Mouse (Mus musculus): ENCODE data around the gene Kif2b. TPM values are rescaled to one million over a fixed set of nuclear protein-coding genes. Genes with fewer than 3 reads are reported as not detected.

The Kif2b gene
- not detected in 2 replicates for polyA plus RNA-seq (2015; fragmentation: Nextera tagmentation; extraction: Ambion mirVana)

GRCm38 (mm10) chr11:91577317-91577716 lies at the start of gene Kif2b:
Gene Kif2b, minus strand, starts transcription at chr11:91577558.

Measured in neural tube, postnatal 0 days (tissue).